Comparison of ENCODE assay signal across 28 mouse cellular contexts in the genomic region with DNA sequence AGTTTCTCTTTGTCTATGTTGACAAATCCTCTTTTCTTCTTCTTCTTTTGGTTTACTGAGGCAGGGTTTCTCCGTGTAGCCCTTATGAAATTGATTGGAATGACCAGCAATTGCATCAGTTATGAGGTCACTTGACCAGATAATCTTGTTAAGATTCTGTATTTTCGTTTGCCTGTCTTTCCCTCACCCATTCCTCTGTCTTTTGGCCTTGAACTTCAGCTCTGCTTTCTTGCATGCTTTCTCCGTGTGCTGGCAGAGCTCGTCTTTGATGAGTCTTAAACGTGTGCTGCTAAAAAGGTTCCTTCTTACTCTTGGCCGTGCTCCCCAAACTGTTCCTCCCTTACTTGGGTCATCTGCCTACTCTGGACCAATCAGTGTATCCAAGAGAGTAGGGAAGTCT. TPM values are rescaled to one million over a fixed set of nuclear protein-coding genes. Genes with fewer than 3 reads are reported as not detected.
DNase-seq lines count a peak whose midpoint lies in the region; ATAC-seq and TF ChIP-seq lines count a peak whose summit lies in the region.
"Had no signal": no experiment of that assay in that cellular context is flagged by ENCODE, and none has a peak within 500 bp of the region (broad histone marks: within the 10 kb centered on the region; RNA-seq: fewer than 3 reads in every experiment).

No protein-coding gene starts in this region.

- H3K27me3 ChIP-seq in MEL (ENCODE audit: control insufficient read depth in 1 of 2, insufficient read depth in 2 of 2, low read length in 2 of 2) = no peaks in the 10 kb centered on the region
- H3K27me3 ChIP-seq in stomach, embryonic 14.5 days (ENCODE audit: control insufficient read depth, insufficient read depth, low read length) = no peaks in the 10 kb centered on the region
- H3K27me3 ChIP-seq: CH12.LX; forebrain, embryonic 13.5 days; heart, embryonic 15.5 days; kidney, embryonic 15.5 days; limb, embryonic 13.5 days; midbrain, embryonic 13.5 days; neural tube, embryonic 15.5 days had no signal

- H3K9me3 ChIP-seq in MEL (replicated peaks; ENCODE audit: insufficient read depth, low read length) = no peaks in the 10 kb centered on the region
- H3K9me3 ChIP-seq in stomach, embryonic 14.5 days (ENCODE audit: control insufficient read depth, low read depth, low read length) = no peaks in the 10 kb centered on the region
- H3K9me3 ChIP-seq: forebrain, embryonic 13.5 days; heart, embryonic 15.5 days; kidney, embryonic 15.5 days; limb, embryonic 13.5 days; midbrain, embryonic 13.5 days; neural tube, embryonic 15.5 days had no signal

- peak; percentile 53 to 82 for DNase-seq in adrenal gland, adult (ENCODE audit: inconsistent age in 2 of 2, low spot score in 1 of 2)
- no peak for DNase-seq in adrenal gland, postnatal 4 days (ENCODE audit: low spot score in 2 of 2)
- no peak for DNase-seq in MEL (ENCODE audit: low read depth, low spot score)
- DNase-seq in adrenal gland, postnatal 10 days = peak; percentile 20
- no peak for DNase-seq in cerebellum, postnatal 10 days
- DNase-seq in left cerebral cortex, postnatal 10 days (ENCODE audit: extremely low spot score in 1 of 2, low spot score in 2 of 2) = no peak
- DNase-seq: cerebellum, adult 2 months; cerebellum, postnatal 25 days; gastrocnemius, postnatal 10 days; kidney, adult 18-20 months; kidney, postnatal 25 days; lung, postnatal 14 days; right cerebral cortex, postnatal 25 days; spleen, adult 18-20 months; thymus, adult 2 months; thymus, postnatal 36 days had no signal

- no peaks in the 10 kb centered on the region for H3K4me1 ChIP-seq in MEL (ENCODE audit: control insufficient read depth in 1 of 2, insufficient read depth in 2 of 2, low read length in 2 of 2)
- H3K4me1 ChIP-seq in stomach, embryonic 14.5 days (ENCODE audit: control insufficient read depth, insufficient read depth, low read length) = 0 out of 2 replicates have a peak, but pooled peaks cover 3% of the 10 kb centered on the region
- H3K4me1 ChIP-seq: heart, embryonic 15.5 days; kidney, embryonic 15.5 days had no signal

- 74% methylated on average over 6 of the region's 6 CpGs for WGBS in stomach, embryonic 14.5 days

- H3K79me2 ChIP-seq in MEL (ENCODE audit: control insufficient read depth, insufficient read depth, low read length, poor library complexity) = no peaks in the 10 kb centered on the region

- intact Hi-C loops in left cerebral cortex, postnatal 10 days (cut with DNase I) = loop anchor here (5.0 kb wide), 2 partner anchors 38 to 168 kb away; no protein-coding TSS in a partner anchor

- ATAC-seq in stomach, embryonic 14.5 days (ENCODE audit: insufficient number of reproducible peaks, insufficient read depth, low FRiP score, low read depth) = no peak
- ATAC-seq: forebrain, embryonic 13.5 days; hindbrain, embryonic 16.5 days; midbrain, embryonic 13.5 days; Patski had no signal

- no peak for TF ChIP-seq RAD21 in MEL (IDR thresholded peaks at IDR 0.05; ENCODE audit: low read depth, low read length)

- no peak overlapping the region for H3K9ac ChIP-seq in MEL (ENCODE audit: control insufficient read depth, low read depth, low read length, poor library complexity, severe bottlenecking)
- no peak overlapping the region for H3K9ac ChIP-seq in stomach, embryonic 14.5 days (replicated peaks; ENCODE audit: low read depth, low read length)
- H3K9ac ChIP-seq: forebrain, embryonic 13.5 days; heart, embryonic 15.5 days; kidney, embryonic 15.5 days; limb, embryonic 13.5 days; midbrain, embryonic 13.5 days; neural tube, embryonic 15.5 days had no signal

- H3K36me3 ChIP-seq in MEL (ENCODE audit: control insufficient read depth in 1 of 2, insufficient read depth in 2 of 2, low read length in 2 of 2) = no peaks in the 10 kb centered on the region
- H3K36me3 ChIP-seq in stomach, embryonic 14.5 days (ENCODE audit: control insufficient read depth, insufficient read depth, low read length) = no peaks in the 10 kb centered on the region
- H3K36me3 ChIP-seq: heart, embryonic 15.5 days; kidney, embryonic 15.5 days; limb, embryonic 13.5 days; midbrain, embryonic 13.5 days; neural tube, embryonic 15.5 days had no signal

- TF ChIP-seq CTCF in MEL (IDR thresholded peaks at IDR 0.05 in 2 of 3, conservative IDR thresholded peaks at IDR 0.05 in 1 of 3; ENCODE audit: control insufficient read depth in 1 of 3, insufficient read depth in 1 of 3, low read depth in 2 of 3, low read length in 3 of 3, poor library complexity in 1 of 3, severe bottlenecking in 1 of 3) = no peak

- peak overlapping the region; percentile 45; the same call in 1 of the 2 replicates for H3K4me2 ChIP-seq in stomach, embryonic 14.5 days (replicated peaks; ENCODE audit: low read depth, low read length)
- H3K4me2 ChIP-seq: forebrain, embryonic 13.5 days; heart, embryonic 15.5 days; kidney, embryonic 15.5 days; limb, embryonic 13.5 days; liver, embryonic 11.5 days; midbrain, embryonic 13.5 days; neural tube, embryonic 15.5 days had no signal

- no peak overlapping the region for H3K4me3 ChIP-seq in MEL (ENCODE audit: control insufficient read depth in 1 of 2, insufficient read depth in 1 of 2, low read depth in 2 of 2, low read length in 2 of 2)
- no peak overlapping the region for H3K4me3 ChIP-seq in stomach, embryonic 14.5 days (ENCODE audit: low read depth, low read length)
- H3K4me3 ChIP-seq: forebrain, embryonic 13.5 days; heart, embryonic 15.5 days; kidney, embryonic 15.5 days; left cerebral cortex, adult 2 months; limb, embryonic 13.5 days; midbrain, embryonic 13.5 days; neural tube, embryonic 15.5 days had no signal

- TF ChIP-seq EP300 in MEL (IDR thresholded peaks at IDR 0.05; ENCODE audit: low read depth in 1 of 2, low read length in 2 of 2) = no peak

- no peak overlapping the region for H3K27ac ChIP-seq in MEL (ENCODE audit: control insufficient read depth, low read depth, low read length)
- no peak overlapping the region for H3K27ac ChIP-seq in stomach, embryonic 14.5 days (ENCODE audit: low read length)
- H3K27ac ChIP-seq: forebrain, embryonic 13.5 days; heart, embryonic 15.5 days; kidney, embryonic 15.5 days; left cerebral cortex, adult 2 months; limb, embryonic 13.5 days; midbrain, embryonic 13.5 days; neural tube, embryonic 15.5 days had no signal

- TF ChIP-seq POLR2A in MEL (IDR thresholded peaks at IDR 0.05; ENCODE audit: control insufficient read depth in 1 of 2, insufficient read depth in 1 of 2, low read depth in 1 of 2, low read length in 2 of 2, poor library complexity in 1 of 2) = no peak

TF ChIP-seq in MEL, 35 proteins besides CTCF, POLR2A, EP300 and RAD21:
- TF ChIP-seq JUND (IDR thresholded peaks at IDR 0.05; ENCODE audit: low read depth, low read length) (no peak), USF1 (IDR thresholded peaks at IDR 0.05; ENCODE audit: low read depth, low read length) (peak; percentile 52; the same call in 1 of the 2 replicates)

RNA-seq across cellular contexts. Expression of a gene that starts 5.6 kb away (rescaled TPM):
- total RNA-seq in adrenal gland, postnatal 4 days (2021) = 10 to 100 TPM; 30.7 to 31.2 TPM
- not detected in 2 replicates for total RNA-seq in MEL (2012; rRNA removed)
- not detected for polyA plus RNA-seq in MEL (2012; ENCODE audit: insufficient read depth in 1 of 2, insufficient read length in 2 of 2, low read depth in 1 of 2, low replicate concordance in 2 of 2, missing spikeins in 1 of 2)
- 10 to 100 TPM; 20.4 to 21.2 TPM for total RNA-seq in adrenal gland, postnatal 10 days (2021)
- polyA plus RNA-seq in stomach, embryonic 14.5 days (2014; fragmentation: Nextera tagmentation; extraction: Ambion mirVana) = 56.3 and 60.0 TPM in 2 replicates
- total RNA-seq in left cerebral cortex, postnatal 10 days (2021) = 10 to 100 TPM in 1 of 2 experiments, 1 to 10 TPM in 1; 8.9 to 14.3 TPM

Comparison
In these comparisons a context has a peak if more than half of its experiments do, and no peak if none do; other contexts are left out.
1. DNase-seq: peak in adrenal gland, adult (2 of 2) and adrenal gland, postnatal 10 days (single experiment); none in adrenal gland, postnatal 4 days (0 of 2), MEL (single experiment), cerebellum, postnatal 10 days (0 of 2) and left cerebral cortex, postnatal 10 days (0 of 2).